Mouse (Mus musculus) forebrain, embryonic 11.5 days (tissue): Measurements from ENCODE around the gene Evl. TPM values are rescaled to one million over a fixed set of nuclear protein-coding genes. Genes with fewer than 3 reads are reported as not detected.
A peak's percentile ranks its signal among the peaks of the same experiment; 100 is the strongest.

ENCODE experiments used
- ATAC-seq: fragments of 200-750 bp; cut with Nextera tagmentation; replicated peaks from 2 replicates; pipeline ENCODE4 v1.8.0; 2017; ENCODE audit warnings: moderate TSS enrichment; ENCODE audit not compliant: low FRiP score
- DNase-seq: peaks from one replicate; pipeline ENCODE4 v3.0.0-alpha.2; 2017; ENCODE audit warnings: low spot score
- H3K27ac ChIP-seq: fragments of 300-500 bp; sonication (generic); 2 replicates; pipeline ENCODE4 v1.5.1; 2014; ENCODE audit warnings: low read depth, low read length
- H3K27me3 ChIP-seq: fragments of 300-500 bp; sonication (generic); 2 replicates; pipeline ENCODE4 v1.6.1; 2014; ENCODE audit warnings: mild to moderate bottlenecking, low read length, mixed read lengths; ENCODE audit not compliant: control insufficient read depth, insufficient read depth
- H3K36me3 ChIP-seq: fragments of 300-500 bp; sonication (generic); 2 replicates; pipeline ENCODE4 v1.6.1; 2014; ENCODE audit warnings: mild to moderate bottlenecking, low read length, moderate library complexity, mixed read lengths; ENCODE audit not compliant: control insufficient read depth, insufficient read depth
- H3K4me1 ChIP-seq: fragments of 300-500 bp; sonication (generic); replicated peaks from 2 replicates; pipeline ENCODE4 v1.6.1; 2014; ENCODE audit warnings: low read length, mixed read lengths; ENCODE audit not compliant: control insufficient read depth, insufficient read depth
- H3K4me2 ChIP-seq: fragments of 300-500 bp; sonication (generic); 2 replicates; pipeline ENCODE4 v1.6.1; 2014; ENCODE audit warnings: low read depth, mild to moderate bottlenecking, low read length, moderate library complexity, mixed read lengths; ENCODE audit not compliant: severe bottlenecking
- H3K4me3 ChIP-seq: fragments of 300-500 bp; sonication (generic); 2 replicates; pipeline ENCODE4 v1.5.1; 2014; ENCODE audit warnings: low read depth, low read length
- H3K9ac ChIP-seq: fragments of 300-500 bp; sonication (generic); 2 replicates; pipeline ENCODE4 v1.6.1; 2014; ENCODE audit warnings: low read length
- H3K9me3 ChIP-seq: fragments of 300-500 bp; sonication (generic); 2 replicates; pipeline ENCODE4 v1.6.1; 2016; ENCODE audit warnings: low read length, mixed read lengths; ENCODE audit not compliant: control insufficient read depth
- WGBS: fragments of 180-500 bp; shearing (Covaris S2); extraction: QIAGEN DNeasy Blood & Tissue Kit; methylation state at CpG from one replicate; pipeline ENCODE4 v1.1.7; 2014; 5-methylcytosine and 5-hydroxymethylcytosine counted together
- polyA plus RNA-seq: library from polyadenylated mRNA; unstranded; fragments of >200 nt; fragmentation: Nextera tagmentation; extraction: Ambion mirVana; gene quantifications from 2 replicates; pipeline ENCODE4 v1.2.1, GENCODE M21; 2014

Gene Evl
- polyA plus RNA-seq, 1 experiment from 2014 or later: 111 TPM

DNA sequence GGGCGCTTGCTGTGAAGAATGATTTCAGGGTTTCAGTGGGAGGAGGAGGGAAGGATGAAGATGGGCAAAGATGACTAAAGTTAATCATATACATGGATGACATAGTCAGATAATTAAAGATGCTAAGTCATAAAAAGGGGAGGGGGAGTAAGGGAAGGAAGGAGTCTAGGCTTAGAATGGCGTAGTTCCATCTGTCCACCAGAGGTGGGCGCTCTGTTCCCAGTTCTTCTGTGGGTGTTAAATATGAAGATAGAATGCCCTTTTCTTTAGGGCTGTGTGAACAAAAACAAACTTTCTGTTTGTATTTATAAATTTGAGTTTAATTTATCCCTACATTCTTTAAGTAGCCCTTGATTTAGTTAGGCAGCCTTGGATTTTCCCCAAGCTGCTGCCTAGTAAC, 8.7 kb downstream of the Evl start:
- no peak overlapping the region for H3K27ac ChIP-seq
- no peak overlapping the region for H3K4me2 ChIP-seq
- no peak for ATAC-seq
- WGBS: 85% methylated on average over 3 of the region's 3 CpGs
- no peak overlapping the region for H3K9ac ChIP-seq
- no peaks in the 10 kb centered on the region for H3K9me3 ChIP-seq
- no peaks in the 10 kb centered on the region for H3K27me3 ChIP-seq
- H3K36me3 ChIP-seq: no peaks in the 10 kb centered on the region
- peaks cover 4% of the 10 kb centered on the region for H3K4me1 ChIP-seq
- DNase-seq: no peak
- no peak overlapping the region for H3K4me3 ChIP-seq

DNA sequence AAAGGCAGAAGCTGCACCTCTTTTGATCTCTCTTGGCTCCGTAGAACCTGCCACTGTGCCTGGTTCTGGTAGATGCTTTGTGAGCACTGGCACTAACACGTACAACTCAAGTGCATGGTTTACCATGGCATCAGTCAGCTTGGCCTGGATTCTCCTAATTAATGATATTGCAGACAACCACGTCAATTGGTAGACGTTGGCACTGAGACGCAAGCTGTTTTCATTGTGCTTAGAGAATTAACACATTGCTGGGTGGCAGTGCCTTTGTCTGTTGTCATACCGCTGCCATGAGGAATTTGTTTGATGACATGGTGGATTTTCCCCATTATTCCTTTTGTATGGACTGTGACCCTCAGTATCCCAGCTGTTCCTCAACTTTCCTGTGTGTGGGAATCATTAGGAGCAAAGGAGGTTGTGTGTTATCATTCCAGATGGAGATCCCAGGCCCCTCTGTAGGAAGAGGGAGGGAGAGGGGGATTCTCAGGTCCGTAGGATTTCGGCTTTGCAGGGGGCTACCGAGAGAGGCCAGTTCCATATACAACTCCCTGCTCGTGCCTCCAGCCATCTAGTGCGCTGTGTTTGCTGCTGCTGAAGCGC, 10.5 kb downstream of the Evl start:
- no peaks in the 10 kb centered on the region for H3K4me1 ChIP-seq
- ATAC-seq (0 out of 2 replicates have a peak, but pooled peaks have one; percentile 18), DNase-seq (no peak)
- H3K9ac ChIP-seq: no peak overlapping the region; the same call in 1 of the 2 replicates
- H3K4me2 ChIP-seq: no peak overlapping the region
- no peak overlapping the region for H3K4me3 ChIP-seq
- H3K27me3 ChIP-seq: no peaks in the 10 kb centered on the region
- no peaks in the 10 kb centered on the region for H3K36me3 ChIP-seq
- H3K27ac ChIP-seq: peak overlapping the region; percentile 47; the same call in 1 of the 2 replicates
- WGBS: 46% methylated on average over 12 of the region's 12 CpGs
- H3K9me3 ChIP-seq: no peaks in the 10 kb centered on the region

DNA sequence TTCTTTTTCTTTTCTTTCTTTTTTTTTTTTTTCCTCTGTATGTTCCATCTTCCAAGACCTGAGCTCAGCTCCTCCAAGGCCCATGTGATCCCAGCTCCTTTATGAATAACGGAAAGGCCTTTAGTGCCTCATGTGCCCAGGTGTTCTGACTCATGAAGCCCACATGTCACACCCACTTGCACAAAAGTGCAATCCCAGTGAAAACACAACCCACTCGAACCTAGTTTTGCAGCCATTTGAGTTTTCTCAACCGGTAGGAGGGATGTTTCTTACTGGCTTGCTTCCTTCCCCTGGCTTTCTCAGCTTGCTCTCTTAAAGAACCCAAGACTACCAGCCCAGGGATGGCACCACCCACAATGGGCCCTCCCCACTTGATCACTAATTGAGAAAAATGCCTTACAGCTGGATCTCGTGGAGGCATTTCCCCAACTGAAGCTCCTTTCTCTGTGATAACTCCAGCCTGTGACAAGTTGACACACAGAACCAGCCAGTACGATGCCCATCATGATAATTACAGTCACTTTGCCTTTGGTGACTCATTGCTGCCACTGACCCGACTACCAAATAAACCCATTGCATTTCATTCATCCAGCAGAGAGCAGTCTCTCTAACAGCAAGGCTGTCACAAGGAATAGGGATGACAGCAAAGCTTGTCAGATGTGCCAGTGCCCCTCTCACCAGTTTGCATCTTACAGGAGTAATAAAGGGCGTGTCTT, 24.8 kb downstream of the Evl start:
- no peak for ATAC-seq
- H3K36me3 ChIP-seq: no peaks in the 10 kb centered on the region
- 85% methylated on average over 7 of the region's 7 CpGs for WGBS

DNA sequence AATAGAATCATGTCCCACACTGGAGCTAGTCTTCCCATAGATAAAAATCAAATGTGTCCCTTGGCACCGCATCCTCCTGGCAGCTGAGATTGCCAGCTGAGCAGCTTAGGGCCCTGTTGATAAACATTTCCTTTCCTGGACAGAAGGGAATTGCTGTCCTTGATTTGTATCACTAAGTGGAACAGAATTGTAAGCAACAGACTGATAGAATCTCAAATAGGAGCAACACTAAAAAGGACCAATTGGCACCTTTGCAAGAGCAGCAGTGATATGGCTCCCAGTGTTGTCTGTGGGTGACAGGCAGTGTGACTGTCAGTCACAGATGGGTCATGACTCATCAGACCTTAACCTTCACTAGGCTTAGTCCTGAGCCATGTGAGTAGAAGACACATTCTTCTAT, 29.3 kb downstream of the Evl start:
- Histone ChIP-seq H3K4me2 (no peak overlapping the region), H3K4me3 (no peak overlapping the region), H3K9me3 (no peaks in the 10 kb centered on the region), H3K27me3 (no peaks in the 10 kb centered on the region), H3K36me3 (no peaks in the 10 kb centered on the region), H3K4me1 (no peaks in the 10 kb centered on the region), H3K27ac (no peak overlapping the region), H3K9ac (no peak overlapping the region)
- 96% methylated on average over 1 of the region's 1 CpGs for WGBS
- ATAC-seq (no peak), DNase-seq (no peak)

More for the DNA sequence above, 24.8 kb downstream of the Evl start:
- Histone ChIP-seq H3K4me1 (no peaks in the 10 kb centered on the region), H3K9me3 (no peaks in the 10 kb centered on the region), H3K27ac (no peak overlapping the region), H3K9ac (no peak overlapping the region), H3K4me3 (no peak overlapping the region), H3K4me2 (no peak overlapping the region), H3K27me3 (no peaks in the 10 kb centered on the region)
- DNase-seq: no peak

DNA sequence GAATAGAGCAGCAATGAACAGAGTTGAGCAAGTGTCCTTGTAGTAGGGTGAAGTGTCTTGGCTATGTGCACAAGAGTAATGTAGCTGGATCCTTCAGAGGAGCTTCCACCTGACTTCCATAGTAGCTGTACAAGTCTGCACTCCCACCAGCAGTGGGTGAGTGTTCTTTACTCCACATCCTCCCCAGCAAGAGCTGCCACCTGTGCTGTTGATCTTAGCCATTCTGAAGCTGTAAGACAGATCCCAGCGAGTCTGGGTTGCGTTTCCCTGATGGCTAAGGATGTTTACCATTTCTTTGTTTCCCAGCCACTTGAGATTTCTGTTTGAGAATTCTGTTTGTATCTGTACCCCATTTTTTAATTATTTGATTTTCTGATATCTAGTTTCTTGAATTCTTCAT, 35.6 kb downstream of the Evl start:
- no peaks in the 10 kb centered on the region for H3K4me1 ChIP-seq

DNA sequence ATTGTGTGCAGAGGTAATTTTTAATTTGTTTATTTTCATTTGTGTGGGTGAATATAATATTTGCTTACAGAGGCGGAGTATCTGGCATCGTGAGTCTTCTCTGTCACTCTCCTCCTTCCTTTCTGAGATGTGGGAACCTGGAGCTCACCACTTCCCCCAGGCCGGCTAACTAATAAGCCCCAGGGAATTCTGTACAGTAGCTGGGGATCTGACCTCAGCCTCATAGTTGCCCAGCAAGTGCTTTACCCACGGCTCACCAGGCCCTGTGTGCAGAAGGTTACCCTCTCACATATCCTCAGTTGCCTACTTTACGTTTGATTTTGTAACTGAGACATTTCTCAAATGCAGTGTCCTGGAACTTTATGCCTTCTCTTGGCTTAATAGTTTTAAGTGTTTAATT, 37.1 kb downstream of the Evl start:
- 83% methylated on average over 5 of the region's 5 CpGs for WGBS
- Histone ChIP-seq H3K27me3 (no peaks in the 10 kb centered on the region), H3K27ac (no peak overlapping the region), H3K9ac (no peak overlapping the region), H3K36me3 (no peaks in the 10 kb centered on the region), H3K4me3 (no peak overlapping the region), H3K9me3 (no peaks in the 10 kb centered on the region), H3K4me2 (no peak overlapping the region), H3K4me1 (no peaks in the 10 kb centered on the region)
- no peak for DNase-seq
- no peak for ATAC-seq

More for the DNA sequence above, 35.6 kb downstream of the Evl start:
- Histone ChIP-seq H3K9ac (no peak overlapping the region), H3K36me3 (no peaks in the 10 kb centered on the region), H3K27ac (no peak overlapping the region), H3K27me3 (no peaks in the 10 kb centered on the region), H3K4me2 (no peak overlapping the region), H3K9me3 (no peaks in the 10 kb centered on the region), H3K4me3 (no peak overlapping the region)
- ATAC-seq (no peak), DNase-seq (no peak)
- 90% methylated on average over 2 of the region's 2 CpGs for WGBS

DNA sequence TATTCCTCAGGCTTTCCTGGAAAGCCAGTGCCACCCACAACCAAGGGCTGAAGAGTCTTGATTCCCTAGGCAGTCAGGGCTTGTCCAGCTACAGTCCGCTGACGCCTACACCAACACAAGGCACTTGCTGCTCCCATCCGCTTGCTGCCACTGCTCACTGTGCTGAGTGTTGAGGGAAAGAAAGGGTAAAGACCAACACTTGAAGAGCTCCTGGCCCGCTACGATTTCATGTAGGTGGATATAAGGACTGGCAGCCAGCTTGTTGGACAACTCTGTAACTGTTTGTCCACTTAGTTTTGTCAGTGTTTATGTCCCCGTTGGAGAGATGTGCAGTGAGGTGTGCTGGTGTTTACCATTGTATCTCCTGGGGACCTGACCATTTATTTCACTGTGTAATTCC, 38.3 kb downstream of the Evl start:
- Histone ChIP-seq H3K9ac (no peak overlapping the region), H3K4me1 (no peaks in the 10 kb centered on the region), H3K4me3 (no peak overlapping the region), H3K27ac (no peak overlapping the region), H3K27me3 (no peaks in the 10 kb centered on the region), H3K9me3 (no peaks in the 10 kb centered on the region), H3K36me3 (no peaks in the 10 kb centered on the region), H3K4me2 (no peak overlapping the region)
- ATAC-seq (no peak), DNase-seq (no peak)
- 87% methylated on average over 6 of the region's 6 CpGs for WGBS

DNA sequence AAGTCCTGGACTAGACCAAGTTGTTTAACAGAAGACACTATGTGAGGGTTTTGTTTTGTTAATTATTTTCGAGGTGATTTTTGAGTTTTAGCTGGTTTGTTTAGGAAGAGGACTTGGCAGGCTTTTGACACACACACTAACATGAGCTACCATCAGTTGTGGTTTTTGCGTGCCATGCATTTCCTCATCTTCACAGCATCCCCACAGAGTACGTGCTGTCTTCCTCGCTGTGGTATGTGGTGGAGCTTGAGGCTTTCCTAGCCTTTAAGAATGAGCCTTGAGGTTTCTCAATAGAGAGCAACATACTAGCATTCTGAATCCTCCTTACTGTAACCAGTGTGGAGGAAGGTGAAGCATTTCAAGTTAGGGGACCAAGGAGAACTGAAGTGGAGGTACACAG, 46.3 kb downstream of the Evl start:
- no peak overlapping the region for H3K9ac ChIP-seq
- H3K4me1 ChIP-seq: peaks cover 17% of the 10 kb centered on the region
- H3K27ac ChIP-seq: no peak overlapping the region
- no peaks in the 10 kb centered on the region for H3K27me3 ChIP-seq
- no peaks in the 10 kb centered on the region for H3K36me3 ChIP-seq
- H3K4me2 ChIP-seq: no peak overlapping the region
- DNase-seq (no peak), ATAC-seq (no peak)
- no peak overlapping the region for H3K4me3 ChIP-seq
- WGBS: 68% methylated on average over 4 of the region's 4 CpGs
- H3K9me3 ChIP-seq: no peaks in the 10 kb centered on the region

DNA sequence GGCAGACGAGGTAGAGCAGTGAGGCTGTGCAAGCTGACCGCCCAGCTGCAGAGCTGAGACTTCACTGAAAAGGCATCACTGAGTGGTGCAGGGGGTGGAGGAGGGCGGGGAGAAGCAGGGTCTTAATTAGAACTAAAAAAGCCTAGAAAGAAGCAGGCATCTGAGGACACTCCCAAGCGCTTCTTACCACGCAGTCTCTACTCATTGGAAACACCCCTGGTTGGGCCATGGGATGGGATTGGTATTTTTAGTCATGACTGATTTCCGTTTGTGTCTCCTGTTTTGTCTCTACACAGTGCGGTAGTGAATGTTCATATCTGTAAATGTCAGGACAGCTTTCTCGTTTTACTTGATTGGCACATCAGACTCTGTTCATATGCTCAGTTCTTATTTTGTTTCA, 46.8 kb downstream of the Evl start:
- DNase-seq (no peak), ATAC-seq (no peak)
- Histone ChIP-seq H3K4me3 (no peak overlapping the region), H3K36me3 (no peaks in the 10 kb centered on the region), H3K4me2 (no peak overlapping the region), H3K27ac (no peak overlapping the region), H3K27me3 (no peaks in the 10 kb centered on the region), H3K9me3 (no peaks in the 10 kb centered on the region), H3K4me1 (peaks cover 21% of the 10 kb centered on the region), H3K9ac (no peak overlapping the region)
- WGBS: 44% methylated on average over 8 of the region's 8 CpGs
